Mouse (Mus musculus) heart, adult 18-20 months (tissue): ENCODE results near the gene Gtse1. TPM values are rescaled to one million over a fixed set of nuclear protein-coding genes. Genes with fewer than 3 reads are reported as not detected.

Experiments
- total RNA-seq, 2 experiments: library from RNA; stranded (reverse); gene quantifications; 2 replicates each; pipeline ENCODE4 v1.2.3; 2021

Gene Gtse1
- total RNA-seq, 2 experiments from 2014 or later: 0.54 to 0.60 TPM

Other genes starting within 250 kb of the Gtse1 start
- gene Ppara, start 124.8 kb upstream of the Gtse1 start, total RNA-seq: 10 to 100 TPM; 73.1 to 74.9 TPM
- gene Cdpf1, start 48.0 kb upstream of the Gtse1 start, total RNA-seq: 10 to 100 TPM; 32.5 to 33.9 TPM
- gene Pkdrej, start 38.0 kb upstream of the Gtse1 start, total RNA-seq: 1 to 10 TPM; 3.5 to 4.1 TPM
- gene Ttc38, start 27.4 kb upstream of the Gtse1 start, total RNA-seq: 10 to 100 TPM; 15.2 to 21.4 TPM
- 10 to 100 TPM; 15.1 to 15.2 TPM for gene Trmu, start 19.6 kb downstream of the Gtse1 start, total RNA-seq
- gene Celsr1, start 174.0 kb downstream of the Gtse1 start, total RNA-seq: 1 to 10 TPM; 5.0 to 5.1 TPM
- 10 to 100 TPM; 32.6 to 32.7 TPM for gene Gramd4, start 197.9 kb downstream of the Gtse1 start, total RNA-seq